Mouse (Mus musculus): ENCODE results near the gene Tfrc. TPM values are rescaled to one million over a fixed set of nuclear protein-coding genes. Genes with fewer than 3 reads are reported as not detected.

Tfrc gene
- total RNA-seq, 2 experiments from 2014 or later, result 77.2 to 90.3 TPM

DNA sequence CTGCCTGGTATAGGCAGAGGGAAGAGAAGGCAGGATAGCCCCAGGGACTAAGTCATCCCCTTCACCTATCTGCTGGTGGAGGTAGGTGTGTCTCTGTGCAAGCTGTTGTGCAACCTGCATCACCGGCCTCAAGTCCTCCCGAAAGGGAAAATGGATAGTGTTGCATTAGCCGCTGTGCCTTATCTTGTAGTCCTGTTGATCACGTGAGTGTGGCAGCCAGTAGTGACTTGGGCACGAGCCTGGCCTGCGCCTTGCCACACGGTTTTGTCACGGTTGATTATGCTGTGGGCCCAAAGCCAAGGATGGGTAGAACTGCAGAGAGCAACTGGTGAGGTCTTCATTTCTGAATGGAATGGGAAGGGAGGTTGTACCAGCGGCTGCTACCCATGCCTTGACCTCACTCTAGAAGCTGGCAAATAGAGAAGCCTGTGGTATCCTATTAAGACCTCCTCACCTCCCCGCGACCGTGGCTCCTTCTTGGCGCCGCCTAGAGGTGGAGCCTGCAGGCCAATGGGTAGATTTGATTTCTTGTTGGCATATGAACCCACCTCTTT lies 36.7 kb downstream of the Tfrc start:
- peak; percentile 95 for DNase-seq
- intact Hi-C loops (cut with DNase I), result no loop called here

DNA sequence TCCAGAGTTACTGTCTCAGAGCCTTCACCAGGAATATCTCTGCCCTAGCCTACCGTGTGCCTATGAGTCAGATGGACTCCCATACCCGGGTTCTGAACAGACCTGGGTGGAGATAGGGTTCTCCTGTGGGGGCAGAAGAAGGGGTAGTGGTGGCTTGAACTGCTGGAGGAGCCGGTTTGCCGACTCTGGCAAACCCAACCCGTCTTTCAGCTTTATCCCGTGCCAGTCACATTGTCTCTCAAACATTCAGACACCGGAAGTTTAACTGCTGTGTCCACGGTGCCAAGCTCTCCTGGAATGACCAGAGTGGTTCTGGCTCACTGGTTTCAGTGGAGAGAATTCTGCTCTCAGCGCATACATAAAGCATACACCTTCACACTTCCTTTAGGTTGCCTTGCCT lies 37.3 kb downstream of the Tfrc start:
- intact Hi-C loops (cut with DNase I), result no loop called here
- no peak for DNase-seq

DNA sequence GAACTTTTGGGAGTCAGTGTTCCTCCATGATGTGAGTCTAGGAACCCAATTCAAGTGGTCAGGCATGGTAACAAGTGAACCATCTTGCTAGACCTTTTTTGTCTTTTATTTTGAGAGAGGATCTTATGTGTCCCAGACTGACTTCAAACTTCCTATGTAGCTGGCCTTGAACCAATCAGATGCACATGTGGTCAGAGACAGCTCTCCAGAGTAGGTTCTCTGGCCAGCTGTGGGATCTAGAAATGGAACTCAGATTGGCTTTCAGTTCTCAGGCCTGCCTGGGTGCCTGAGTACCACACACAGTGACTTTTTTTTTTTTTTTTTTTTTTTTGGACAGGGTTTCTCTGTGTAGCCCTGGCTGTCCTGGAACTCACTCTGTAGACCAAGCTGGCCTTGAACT lies 39.0 kb downstream of the Tfrc start:
- intact Hi-C loops (cut with DNase I), result no loop called here
- DNase-seq, result no peak

DNA sequence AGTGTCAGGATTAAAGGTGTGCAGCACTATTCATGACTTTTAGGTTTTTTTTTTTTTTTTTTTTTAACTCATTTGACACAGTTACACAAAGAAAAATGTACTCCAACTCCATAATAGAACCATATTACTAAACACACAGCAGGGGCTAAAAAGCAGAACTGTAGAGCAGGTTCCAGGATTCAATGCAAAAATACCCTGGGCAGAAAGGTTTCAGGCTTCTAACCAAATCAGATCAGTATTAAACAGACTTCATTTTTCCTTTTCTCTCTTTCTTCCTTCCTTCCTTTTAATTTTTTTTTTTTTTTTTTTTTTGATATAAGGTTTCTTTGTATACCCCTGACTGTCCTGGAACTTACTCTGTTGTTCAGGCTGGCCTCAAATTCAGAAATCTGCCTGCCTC lies 41.7 kb downstream of the Tfrc start:
- intact Hi-C loops (cut with DNase I), result no loop called here
- no peak for DNase-seq

GRCm38 (mm10) chr16:32650974-32651618 lies 42.4 kb downstream of the Tfrc start:
- intact Hi-C loops (cut with DNase I), result no loop called here
- no peak for DNase-seq

DNA sequence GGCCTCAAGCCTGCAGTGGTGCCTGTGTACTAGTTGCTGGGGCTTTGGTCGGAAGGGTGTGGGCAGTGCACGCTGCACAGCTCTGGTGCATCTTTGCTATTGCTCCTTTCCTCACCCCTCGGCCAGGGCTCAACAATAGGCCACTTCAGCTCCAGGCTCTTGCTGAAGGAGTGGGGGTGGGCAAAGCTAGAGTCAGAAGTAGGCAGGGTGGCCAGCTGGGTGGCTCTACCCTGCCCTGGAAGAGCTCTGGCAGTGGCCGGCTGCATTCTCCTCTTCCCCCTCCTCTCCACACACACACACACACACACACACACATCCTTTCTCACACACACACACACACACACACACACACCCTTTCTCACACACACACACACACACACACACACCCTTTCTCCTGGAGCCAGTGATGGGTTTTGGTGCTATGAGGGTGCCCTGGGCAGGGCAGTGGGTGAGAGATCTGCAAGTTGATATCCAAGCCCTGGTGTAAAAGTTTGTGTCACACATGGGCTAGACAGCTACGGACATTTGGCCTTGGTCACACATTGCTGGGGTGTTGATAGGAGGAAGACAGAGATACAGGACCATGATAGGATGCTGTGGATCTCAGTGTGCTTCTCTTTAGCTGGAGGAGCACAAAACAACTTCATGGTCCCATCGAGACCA lies 45.5 kb downstream of the Tfrc start:
- intact Hi-C loops (cut with DNase I), result no loop called here
- no peak for DNase-seq

DNA sequence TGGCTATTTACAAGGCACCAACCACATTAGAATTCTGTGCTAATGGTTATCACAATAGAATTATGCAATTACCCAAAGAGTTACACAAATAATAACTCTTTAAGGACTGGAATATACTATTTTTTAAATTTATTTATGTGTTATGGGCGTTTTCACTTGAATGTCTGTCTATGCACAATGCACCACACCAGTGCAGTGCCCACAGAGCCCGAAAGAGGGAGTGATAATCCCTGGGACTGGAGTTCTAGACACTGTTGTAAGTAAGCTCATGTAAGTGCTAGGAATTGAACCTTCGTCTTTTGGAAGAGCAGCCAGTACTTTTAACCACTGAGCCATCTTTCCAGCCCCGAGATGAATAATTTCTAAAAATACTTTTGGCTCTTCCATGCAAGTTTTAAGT lies 46.8 kb downstream of the Tfrc start:
- no peak for DNase-seq

DNA sequence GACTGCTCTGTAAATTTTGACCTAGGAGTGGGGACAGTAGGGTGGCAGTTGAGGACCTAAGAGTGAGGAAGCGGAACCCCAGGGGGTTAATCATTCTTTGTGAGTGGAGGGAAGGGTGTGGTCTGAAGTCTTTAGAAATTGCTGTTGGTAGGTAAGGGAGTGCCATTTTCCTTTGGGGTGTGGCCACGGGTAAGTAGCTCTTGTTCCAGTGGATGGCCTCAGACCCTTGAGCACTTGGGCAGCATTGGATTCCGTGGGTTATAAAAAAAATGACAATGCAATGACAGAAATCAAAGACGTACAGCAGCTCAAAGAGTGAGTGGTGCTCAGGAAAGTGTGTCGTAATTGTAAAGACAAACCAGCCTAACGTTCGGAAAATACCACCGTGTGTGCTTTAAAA lies 47.6 kb downstream of the Tfrc start:
- intact Hi-C loops (cut with DNase I), result no loop called here
- DNase-seq, result no peak

More for the DNA sequence above, 46.8 kb downstream of the Tfrc start:
- intact Hi-C loops (cut with DNase I), result no loop called here

DNA sequence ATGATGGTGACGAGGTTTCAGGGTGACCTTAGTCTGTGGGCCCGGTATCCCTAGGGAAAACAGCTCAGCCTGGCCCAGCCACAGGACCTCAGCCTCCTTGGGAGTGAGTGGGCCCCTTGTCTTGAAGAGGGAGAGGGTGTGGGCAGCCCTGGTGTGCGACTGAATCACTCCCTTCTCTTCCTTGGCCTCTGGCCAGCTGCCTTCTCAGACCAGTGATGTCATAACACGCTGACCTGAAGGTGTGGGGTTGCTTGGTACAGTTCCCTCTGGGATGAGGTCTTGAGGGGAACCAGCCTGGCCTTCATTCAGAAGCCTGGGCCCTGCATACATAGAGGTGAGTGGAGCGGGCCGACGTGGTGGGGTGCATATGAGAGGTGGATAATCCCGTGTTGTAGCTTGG lies 48.1 kb downstream of the Tfrc start:
- DNase-seq, result no peak
- intact Hi-C loops (cut with DNase I), result no loop called here

DNA sequence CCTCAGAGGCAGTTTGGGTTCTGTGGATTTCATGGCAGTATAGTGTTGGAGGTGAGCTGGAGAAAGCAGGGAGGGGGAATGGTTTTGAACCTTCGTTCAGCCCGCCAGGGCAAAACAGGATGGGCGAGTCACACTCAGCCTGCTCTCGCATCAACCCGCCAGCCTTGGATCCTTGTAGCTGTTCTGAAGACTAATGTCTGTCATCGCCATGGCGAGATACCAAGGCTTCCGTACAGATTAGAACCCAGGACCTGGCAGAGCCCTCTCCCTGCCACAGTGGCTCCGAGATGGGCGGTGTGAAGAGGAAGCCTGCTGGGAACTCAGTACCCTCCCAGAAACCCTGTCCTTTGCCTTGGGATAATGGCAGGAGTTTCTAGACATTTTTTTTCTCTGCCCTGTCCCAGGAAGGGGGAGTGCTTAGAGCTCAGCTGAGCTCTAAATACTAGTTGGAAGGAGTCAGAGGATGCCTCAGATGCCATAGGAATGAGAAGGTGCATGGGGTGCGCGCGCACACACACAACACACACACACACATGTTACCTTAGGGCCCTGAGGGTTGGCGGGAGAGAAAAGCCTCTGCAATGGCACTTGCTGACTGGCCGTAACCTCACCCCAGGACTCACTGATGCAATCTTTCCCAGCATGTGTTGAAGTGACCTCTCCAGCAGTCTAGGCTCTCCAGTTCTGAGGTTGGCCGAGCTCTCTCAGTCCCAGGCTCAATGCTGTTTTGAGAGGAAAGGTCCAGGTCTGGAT lies 49.0 kb downstream of the Tfrc start:
- intact Hi-C loops (cut with DNase I), result no loop called here
- no peak for DNase-seq

DNA sequence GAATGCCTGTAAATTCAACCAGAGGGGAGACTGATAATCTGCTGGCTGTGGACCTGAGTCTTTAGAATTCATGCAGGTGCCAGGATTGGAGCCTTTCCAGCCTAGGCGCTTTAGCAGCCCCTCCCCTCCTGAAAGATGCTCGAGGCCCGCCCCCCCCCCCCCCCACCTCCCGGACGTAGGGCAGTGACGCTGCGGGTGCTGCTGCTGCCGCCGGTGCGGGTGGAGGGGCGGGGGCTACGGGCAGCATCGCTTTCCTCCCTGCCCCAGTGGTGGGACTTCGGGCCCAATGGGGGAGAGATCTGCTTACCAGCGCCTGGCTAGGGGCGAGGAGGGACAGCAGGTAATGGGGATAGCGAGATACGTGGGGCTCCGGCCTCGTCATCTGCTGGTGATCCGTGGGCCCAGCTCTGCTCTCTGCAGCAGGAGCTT lies 50.0 kb downstream of the Tfrc start:
- DNase-seq, result no peak
- intact Hi-C loops (cut with DNase I), result no loop called here

DNA sequence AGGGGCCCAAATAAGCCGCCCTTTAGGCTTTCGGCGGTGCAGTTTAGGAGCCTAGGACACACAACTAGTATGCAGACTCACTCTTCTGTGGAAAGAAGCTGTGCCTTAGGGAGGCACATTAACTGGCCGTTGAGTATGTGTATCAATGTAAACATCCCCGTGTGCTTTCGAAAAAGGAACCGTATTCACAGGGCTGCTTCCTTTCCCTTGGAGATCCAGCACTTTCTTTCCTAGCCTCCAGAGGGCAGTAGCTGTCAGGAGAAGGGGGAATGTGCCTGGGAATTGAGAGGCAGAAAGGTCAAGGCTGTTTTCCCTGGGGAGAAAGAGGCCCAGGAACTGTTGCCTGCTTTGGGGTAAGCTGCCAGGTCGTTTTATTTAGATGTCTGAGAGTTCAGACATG lies 50.7 kb downstream of the Tfrc start:
- DNase-seq, result peak; percentile 64
- intact Hi-C loops (cut with DNase I), result no loop called here

DNA sequence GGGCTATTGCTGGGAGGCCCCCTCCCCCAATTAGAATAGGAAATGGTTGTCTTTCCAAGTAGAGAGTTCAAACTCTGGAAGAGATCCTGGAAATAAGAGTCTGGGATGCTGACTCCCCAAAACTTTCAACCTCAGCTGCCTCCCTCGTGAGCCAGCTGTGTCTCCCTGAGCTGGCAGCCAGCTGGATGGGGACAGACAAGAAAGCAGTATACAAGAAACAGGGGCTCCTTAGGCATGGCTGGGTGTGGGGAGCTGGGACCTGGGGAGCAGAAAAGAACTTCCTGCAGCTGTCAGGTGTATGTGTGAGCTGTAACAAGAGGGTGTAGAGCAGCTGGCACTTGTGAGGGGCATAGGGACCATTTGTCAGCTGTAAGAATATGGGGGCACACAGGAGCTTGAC lies 51.4 kb downstream of the Tfrc start:
- intact Hi-C loops (cut with DNase I), result loop anchor here (2.0 kb wide), 1 partner anchor 23 kb away; no protein-coding TSS in a partner anchor
- no peak for DNase-seq

DNA sequence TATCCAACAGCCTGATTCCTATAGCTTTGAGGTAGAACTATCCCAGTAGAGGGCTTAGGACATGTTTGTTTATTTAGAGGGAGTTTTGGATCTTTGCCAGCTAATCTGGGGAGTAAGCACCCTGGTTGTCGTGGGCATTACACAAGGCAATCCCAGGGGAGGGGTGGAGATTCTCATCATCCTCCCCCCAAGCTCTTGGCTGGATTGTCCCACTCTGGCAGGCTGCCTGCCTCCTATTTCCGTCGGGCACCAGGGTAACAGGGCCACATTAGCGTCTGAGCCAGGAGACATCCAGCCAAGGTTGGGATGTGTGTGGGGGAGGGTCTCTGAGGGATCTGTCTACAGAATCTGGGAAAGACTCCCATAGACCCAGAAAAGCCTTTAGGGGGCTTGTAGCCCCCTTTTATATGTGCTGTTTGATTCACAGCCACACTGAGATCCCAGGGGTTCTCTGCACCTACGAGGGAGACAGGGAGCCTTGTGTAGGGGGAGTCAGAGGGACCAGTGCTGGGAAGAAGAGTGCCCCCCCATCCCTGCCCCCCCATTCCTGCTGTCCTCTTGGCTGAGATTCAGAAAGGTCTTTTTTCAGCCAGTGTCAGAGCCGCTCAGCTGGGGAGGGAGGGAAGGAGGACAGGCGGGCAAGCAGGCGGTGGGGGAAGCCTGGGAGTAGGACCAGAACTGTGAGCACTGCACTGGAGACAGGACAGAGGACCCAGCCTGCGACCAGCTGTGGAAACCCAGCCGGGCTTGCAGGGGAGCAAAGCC lies 52.0 kb downstream of the Tfrc start:
- peak; percentile 91 for DNase-seq

GRCm38 (mm10) chr16:32661493-32661921 lies 52.8 kb downstream of the Tfrc start:
- no peak for DNase-seq
- intact Hi-C loops (cut with DNase I), result loop anchor here (2.0 kb wide), 1 partner anchor 21 kb away; no protein-coding TSS in a partner anchor

More for the DNA sequence above, 52.0 kb downstream of the Tfrc start:
- intact Hi-C loops (cut with DNase I), result loop anchor here (2.0 kb wide), 1 partner anchor 22 kb away; no protein-coding TSS in a partner anchor

GRCm38 (mm10) chr16:32662372-32662771 lies 53.7 kb downstream of the Tfrc start:
- DNase-seq, result no peak
- intact Hi-C loops (cut with DNase I), result no loop called here

DNA sequence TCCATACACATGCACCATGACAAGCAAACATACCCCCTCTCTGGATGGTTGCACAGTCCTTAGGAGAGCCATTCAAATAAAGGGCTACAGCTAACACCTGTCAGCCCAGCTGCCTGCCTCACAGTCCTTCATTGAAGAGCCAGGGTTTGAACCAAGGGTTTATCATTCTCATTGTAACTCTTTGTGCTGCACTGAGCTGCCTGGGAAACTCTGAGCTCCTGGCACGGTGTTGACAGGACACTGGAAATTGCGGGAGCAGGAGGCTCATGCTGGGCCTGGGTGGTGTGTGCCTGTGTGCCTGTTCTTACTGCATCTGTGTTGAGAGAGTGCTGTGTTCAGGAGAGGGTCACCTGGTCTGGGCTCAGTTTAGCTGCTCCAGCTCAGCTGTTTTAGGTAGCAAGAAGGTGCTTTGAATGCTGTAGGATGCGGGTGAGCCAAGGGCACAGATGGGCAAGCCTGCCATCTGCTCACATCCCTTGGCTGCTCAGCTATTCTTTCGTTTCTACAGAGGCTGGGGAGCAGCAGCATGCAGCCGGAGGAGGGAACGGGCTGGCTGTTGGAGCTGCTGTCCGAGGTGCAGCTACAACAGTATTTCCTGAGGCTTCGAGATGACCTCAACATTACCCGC lies 54.6 kb downstream of the Tfrc start:
- intact Hi-C loops (cut with DNase I), result no loop called here
- DNase-seq, result peak; percentile 64

DNA sequence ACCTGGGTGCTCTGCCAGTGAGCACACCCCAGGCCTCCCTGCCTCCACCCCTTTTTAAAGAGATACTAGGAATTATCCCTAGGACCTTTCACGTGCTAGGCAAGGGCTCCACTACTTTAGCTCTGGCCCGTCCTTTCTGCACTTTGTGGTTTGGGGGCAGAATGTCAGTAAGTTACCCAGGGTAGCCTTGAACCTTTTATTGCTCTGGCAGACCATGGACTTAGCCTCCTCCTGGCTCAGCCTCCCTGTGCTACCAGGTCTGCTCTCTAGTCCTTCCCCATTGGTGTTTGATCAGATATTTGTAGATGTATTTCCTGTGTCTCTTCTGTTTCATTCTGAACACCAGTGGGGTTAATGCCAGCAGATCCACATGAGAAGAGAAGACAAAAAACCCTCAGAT lies 55.5 kb downstream of the Tfrc start:
- intact Hi-C loops (cut with DNase I), result no loop called here
- no peak for DNase-seq

DNA sequence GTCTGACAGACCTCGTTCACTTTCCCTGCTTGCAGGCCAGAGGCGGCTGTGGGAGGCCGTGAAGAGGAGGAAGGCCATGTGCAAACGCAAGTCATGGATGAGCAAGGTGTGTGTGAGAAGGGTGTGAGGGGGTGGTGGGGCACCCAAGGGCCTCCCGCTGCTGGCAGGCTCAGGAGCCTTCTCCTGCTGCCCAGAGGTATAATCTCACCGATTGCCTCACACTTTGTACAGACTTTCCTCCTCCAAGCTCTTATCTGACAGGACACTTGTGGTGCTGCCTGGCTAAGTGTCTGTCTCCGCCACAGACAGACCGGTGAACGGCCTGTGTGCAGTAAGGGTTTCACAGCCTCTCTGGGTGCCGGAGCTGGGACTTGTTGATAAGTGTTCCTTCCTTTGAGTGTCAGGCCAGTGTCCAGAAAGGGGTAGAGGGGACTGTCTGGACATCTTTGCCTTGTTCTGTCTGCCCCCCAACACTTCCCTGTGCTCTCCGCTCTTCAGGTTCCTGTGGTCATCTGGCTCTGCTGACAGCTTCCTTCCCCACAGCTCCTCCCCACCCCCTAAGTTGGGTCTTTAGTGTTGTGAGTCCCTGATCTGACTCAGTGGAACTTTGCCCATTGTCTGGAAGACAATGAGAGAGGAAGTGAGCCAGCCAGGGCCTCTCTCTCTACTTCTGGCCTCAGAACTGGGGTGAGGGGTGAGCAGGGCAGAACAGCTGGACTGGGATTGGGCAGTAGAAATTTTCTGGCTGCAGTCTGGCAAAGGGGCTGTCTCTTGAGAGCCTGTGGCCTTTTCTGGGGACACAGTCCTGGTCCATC lies 57.3 kb downstream of the Tfrc start:
- DNase-seq, result no peak
- intact Hi-C loops (cut with DNase I), result no loop called here
